11 mouse cellular contexts compared by ENCODE assay signal in the genomic region with DNA sequence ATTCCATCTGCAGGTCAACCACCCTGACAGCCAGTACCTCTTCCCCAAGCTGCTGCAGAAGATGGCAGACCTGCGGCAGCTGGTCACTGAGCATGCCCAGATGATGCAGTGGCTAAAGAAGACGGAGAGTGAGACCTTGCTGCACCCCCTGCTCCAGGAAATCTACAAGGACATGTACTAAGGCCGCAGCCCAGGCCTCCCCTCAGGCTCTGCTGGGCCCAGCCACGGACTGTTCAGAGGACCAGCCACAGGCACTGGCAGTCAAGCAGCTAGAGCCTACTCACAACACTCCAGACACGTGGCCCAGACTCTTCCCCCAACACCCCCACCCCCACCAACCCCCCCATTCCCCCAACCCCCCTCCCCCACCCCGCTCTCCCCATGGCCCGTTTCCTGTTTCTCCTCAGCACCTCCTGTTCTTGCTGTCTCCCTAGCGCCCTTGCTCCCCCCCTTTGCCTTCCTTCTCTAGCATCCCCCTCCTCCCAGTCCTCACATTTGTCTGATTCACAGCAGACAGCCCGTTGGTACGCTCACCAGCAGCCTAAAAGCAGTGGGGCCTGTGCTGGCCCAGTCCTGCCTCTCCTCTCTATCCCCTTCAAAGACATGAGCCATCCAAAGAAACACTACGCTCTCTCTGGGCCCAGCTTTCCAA. TPM values are rescaled to one million over a fixed set of nuclear protein-coding genes. Genes with fewer than 3 reads are reported as not detected.
A peak's percentile ranks its signal among the peaks of the same experiment; 100 is the strongest.
DNase-seq lines count a peak whose midpoint lies in the region; ATAC-seq and TF ChIP-seq lines count a peak whose summit lies in the region.
"Had no signal": no experiment of that assay in that cellular context is flagged by ENCODE, and none has a peak within 500 bp of the region (broad histone marks: within the 10 kb centered on the region; RNA-seq: fewer than 3 reads in every experiment).

No protein-coding gene starts in this region.

- peaks cover 22% of the 10 kb centered on the region for H3K36me3 ChIP-seq in heart, embryonic 12.5 days
- H3K36me3 ChIP-seq in midbrain, embryonic 10.5 days = peaks cover 21% of the 10 kb centered on the region
- no peaks in the 10 kb centered on the region for H3K36me3 ChIP-seq in midbrain, embryonic 15.5 days (replicated peaks)
- H3K36me3 ChIP-seq in hindbrain, embryonic 13.5 days = peaks cover 9% of the 10 kb centered on the region; the same call in 1 of the 2 replicates
- peaks cover 17% of the 10 kb centered on the region; the same call in 1 of the 2 replicates for H3K36me3 ChIP-seq in stomach, embryonic 15.5 days

- TF ChIP-seq CTCF in layer of hippocampus, adult 2 months (conservative IDR thresholded peaks at IDR 0.05) = no peak

- H3K27me3 ChIP-seq in heart, embryonic 12.5 days (replicated peaks) = no peaks in the 10 kb centered on the region
- no peaks in the 10 kb centered on the region for H3K27me3 ChIP-seq in midbrain, embryonic 10.5 days (ENCODE audit: low read depth, poor library complexity, severe bottlenecking)
- H3K27me3 ChIP-seq in midbrain, embryonic 15.5 days (replicated peaks) = no peaks in the 10 kb centered on the region
- H3K27me3 ChIP-seq in hindbrain, embryonic 13.5 days = no peaks in the 10 kb centered on the region
- no peaks in the 10 kb centered on the region for H3K27me3 ChIP-seq in stomach, embryonic 15.5 days (replicated peaks)
- H3K27me3 ChIP-seq: limb, embryonic 15.5 days had no signal

- H3K4me2 ChIP-seq in heart, embryonic 12.5 days = no peak overlapping the region
- no peak overlapping the region for H3K4me2 ChIP-seq in midbrain, embryonic 15.5 days
- no peak overlapping the region for H3K4me2 ChIP-seq in hindbrain, embryonic 13.5 days
- no peak overlapping the region for H3K4me2 ChIP-seq in stomach, embryonic 15.5 days
- H3K4me2 ChIP-seq: limb, embryonic 15.5 days had no signal

- peaks cover 13% of the 10 kb centered on the region for H3K4me1 ChIP-seq in heart, embryonic 12.5 days (replicated peaks)
- peaks cover 45% of the 10 kb centered on the region for H3K4me1 ChIP-seq in midbrain, embryonic 10.5 days
- H3K4me1 ChIP-seq in midbrain, embryonic 15.5 days = 0 out of 2 replicates have a peak, but pooled peaks cover 4% of the 10 kb centered on the region
- peaks cover 27% of the 10 kb centered on the region for H3K4me1 ChIP-seq in hindbrain, embryonic 13.5 days (replicated peaks)
- peaks cover 15% of the 10 kb centered on the region; the same call in 1 of the 2 replicates for H3K4me1 ChIP-seq in stomach, embryonic 15.5 days

- no peak for DNase-seq in heart, postnatal 14 days
- no peak for DNase-seq in midbrain, embryonic 10.5 days (ENCODE audit: low spot score)
- DNase-seq in cerebellum, postnatal 14 days = no peak
- no peak for DNase-seq in layer of hippocampus, adult 2 months (ENCODE audit: low spot score in 2 of 2)
- DNase-seq: cerebellum, adult 9-10 months; heart, postnatal 4 days had no signal

- H3K4me3 ChIP-seq in heart, embryonic 12.5 days = no peak overlapping the region
- H3K4me3 ChIP-seq in midbrain, embryonic 10.5 days = peak overlapping the region; percentile 14; the same call in 1 of the 2 replicates
- no peak overlapping the region for H3K4me3 ChIP-seq in midbrain, embryonic 15.5 days
- H3K4me3 ChIP-seq in hindbrain, embryonic 13.5 days = no peak overlapping the region
- no peak overlapping the region for H3K4me3 ChIP-seq in stomach, embryonic 15.5 days (replicated peaks)
- no peak overlapping the region for H3K4me3 ChIP-seq in layer of hippocampus, adult 2 months
- H3K4me3 ChIP-seq: limb, embryonic 15.5 days had no signal

- intact Hi-C loops in heart, postnatal 14 days (cut with DNase I) = loop anchor here (10.0 kb wide), 1 partner anchor 215 kb away; the partner anchor contains the start of gene Tcp11

- 42% methylated on average over 9 of the region's 11 CpGs for WGBS in heart, embryonic 12.5 days
- WGBS in midbrain, embryonic 10.5 days = 55% methylated on average over 11 of the region's 11 CpGs
- WGBS in midbrain, embryonic 15.5 days = 46% methylated on average over 10 of the region's 11 CpGs
- WGBS in hindbrain, embryonic 13.5 days = 37% methylated on average over 11 of the region's 11 CpGs
- 30% methylated on average over 11 of the region's 11 CpGs for WGBS in stomach, embryonic 15.5 days

- no peak overlapping the region for H3K27ac ChIP-seq in heart, embryonic 12.5 days (ENCODE audit: poor library complexity, severe bottlenecking)
- peak overlapping the region; percentile 77 for H3K27ac ChIP-seq in midbrain, embryonic 10.5 days (replicated peaks)
- H3K27ac ChIP-seq in midbrain, embryonic 15.5 days = no peak overlapping the region
- H3K27ac ChIP-seq in hindbrain, embryonic 13.5 days = no peak overlapping the region
- H3K27ac ChIP-seq in stomach, embryonic 15.5 days = no peak overlapping the region
- H3K27ac ChIP-seq in layer of hippocampus, adult 2 months = no peak overlapping the region
- H3K27ac ChIP-seq: limb, embryonic 15.5 days had no signal

- H3K9ac ChIP-seq in heart, embryonic 12.5 days = peak overlapping the region; percentile 1; the same call in 1 of the 2 replicates
- no peak overlapping the region for H3K9ac ChIP-seq in midbrain, embryonic 15.5 days
- H3K9ac ChIP-seq in hindbrain, embryonic 13.5 days = peak overlapping the region; percentile 43; the same call in 1 of the 2 replicates
- no peak overlapping the region for H3K9ac ChIP-seq in stomach, embryonic 15.5 days
- H3K9ac ChIP-seq: limb, embryonic 15.5 days had no signal

- ATAC-seq in heart, embryonic 12.5 days (ENCODE audit: insufficient number of reproducible peaks, low FRiP score) = 0 out of 2 replicates have a peak, but pooled peaks have one; percentile 33
- no peak for ATAC-seq in midbrain, embryonic 15.5 days (replicated peaks)
- ATAC-seq in hindbrain, embryonic 13.5 days (ENCODE audit: low FRiP score) = no peak
- ATAC-seq in stomach, embryonic 15.5 days (ENCODE audit: insufficient read depth, low FRiP score, low read depth) = peak; percentile 36; the same call in 1 of the 2 replicates

- no peaks in the 10 kb centered on the region for H3K9me3 ChIP-seq in heart, embryonic 12.5 days (replicated peaks)
- H3K9me3 ChIP-seq in midbrain, embryonic 10.5 days (replicated peaks) = no peaks in the 10 kb centered on the region
- H3K9me3 ChIP-seq in midbrain, embryonic 15.5 days = no peaks in the 10 kb centered on the region
- H3K9me3 ChIP-seq in hindbrain, embryonic 13.5 days = no peaks in the 10 kb centered on the region
- H3K9me3 ChIP-seq in stomach, embryonic 15.5 days = no peaks in the 10 kb centered on the region
- H3K9me3 ChIP-seq: limb, embryonic 15.5 days had no signal

RNA-seq across cellular contexts. Expression of gene Fance, which starts 13.5 kb away (rescaled TPM):
- polyA plus RNA-seq in heart, embryonic 12.5 days (2016; fragmentation: Nextera tagmentation; extraction: Ambion mirVana) = 21.8 and 23.0 TPM in 2 replicates
- 10 to 100 TPM; 12.8 to 14.2 TPM for total RNA-seq in heart, postnatal 14 days (2021)
- 28.2 and 30.8 TPM in 2 replicates for polyA plus RNA-seq in midbrain, embryonic 10.5 days (2016; fragmentation: Nextera tagmentation; extraction: Ambion mirVana)
- 27.8 and 28.5 TPM in 2 replicates for polyA plus RNA-seq in midbrain, embryonic 15.5 days (2015; fragmentation: Nextera tagmentation; extraction: Ambion mirVana)
- 21.9 and 24.2 TPM in 2 replicates for polyA plus RNA-seq in hindbrain, embryonic 13.5 days (2015; fragmentation: Nextera tagmentation; extraction: Ambion mirVana)
- 26.9 and 29.9 TPM in 2 replicates for polyA plus RNA-seq in stomach, embryonic 15.5 days (2015; fragmentation: Nextera tagmentation; extraction: Ambion mirVana)
- 10 to 100 TPM; 30.3 to 34.9 TPM for total RNA-seq in layer of hippocampus, adult 2 months (2021)

RNA-seq across cellular contexts. Expression of gene Rpl10a, which starts 28.5 kb away (rescaled TPM):
- polyA plus RNA-seq in heart, embryonic 12.5 days (2016; fragmentation: Nextera tagmentation; extraction: Ambion mirVana) = 301 and 344 TPM in 2 replicates
- 100 to 1,000 TPM; 411 to 471 TPM for total RNA-seq in heart, postnatal 14 days (2021)
- polyA plus RNA-seq in midbrain, embryonic 10.5 days (2016; fragmentation: Nextera tagmentation; extraction: Ambion mirVana) = 426 and 489 TPM in 2 replicates
- 307 and 313 TPM in 2 replicates for polyA plus RNA-seq in midbrain, embryonic 15.5 days (2015; fragmentation: Nextera tagmentation; extraction: Ambion mirVana)
- polyA plus RNA-seq in hindbrain, embryonic 13.5 days (2015; fragmentation: Nextera tagmentation; extraction: Ambion mirVana) = 336 and 366 TPM in 2 replicates
- polyA plus RNA-seq in stomach, embryonic 15.5 days (2015; fragmentation: Nextera tagmentation; extraction: Ambion mirVana) = 490 and 616 TPM in 2 replicates
- 100 to 1,000 TPM; 345 to 350 TPM for total RNA-seq in layer of hippocampus, adult 2 months (2021)

RNA-seq across cellular contexts. Expression of gene Tead3, which starts 50.8 kb away (rescaled TPM):
- polyA plus RNA-seq in heart, embryonic 12.5 days (2016; fragmentation: Nextera tagmentation; extraction: Ambion mirVana) = 7.9 and 8.1 TPM in 2 replicates
- 10 to 100 TPM; 12.3 to 19.2 TPM for total RNA-seq in heart, postnatal 14 days (2021)
- polyA plus RNA-seq in midbrain, embryonic 10.5 days (2016; fragmentation: Nextera tagmentation; extraction: Ambion mirVana) = 5.0 and 5.2 TPM in 2 replicates
- polyA plus RNA-seq in midbrain, embryonic 15.5 days (2015; fragmentation: Nextera tagmentation; extraction: Ambion mirVana) = 1.4 and 2.1 TPM in 2 replicates
- 1.8 and 2.0 TPM in 2 replicates for polyA plus RNA-seq in hindbrain, embryonic 13.5 days (2015; fragmentation: Nextera tagmentation; extraction: Ambion mirVana)
- 11.5 and 12.0 TPM in 2 replicates for polyA plus RNA-seq in stomach, embryonic 15.5 days (2015; fragmentation: Nextera tagmentation; extraction: Ambion mirVana)
- total RNA-seq in layer of hippocampus, adult 2 months (2021) = 1 to 10 TPM; 3.0 to 3.2 TPM

Comparison
In these comparisons a context has a peak if more than half of its experiments do, and no peak if none do; other contexts are left out.
1. ATAC-seq: peak in heart, embryonic 12.5 days (single experiment) and stomach, embryonic 15.5 days (single experiment); none in midbrain, embryonic 15.5 days (single experiment) and hindbrain, embryonic 13.5 days (single experiment).
2. H3K9ac ChIP-seq: peak in heart, embryonic 12.5 days (single experiment) and hindbrain, embryonic 13.5 days (single experiment); none in midbrain, embryonic 15.5 days (single experiment) and stomach, embryonic 15.5 days (single experiment).